Mouse (Mus musculus): ENCODE measurements around the gene Sec14l5.
A peak's percentile ranks its signal among the peaks of the same experiment; 100 is the strongest.

The Sec14l5 gene

DNA sequence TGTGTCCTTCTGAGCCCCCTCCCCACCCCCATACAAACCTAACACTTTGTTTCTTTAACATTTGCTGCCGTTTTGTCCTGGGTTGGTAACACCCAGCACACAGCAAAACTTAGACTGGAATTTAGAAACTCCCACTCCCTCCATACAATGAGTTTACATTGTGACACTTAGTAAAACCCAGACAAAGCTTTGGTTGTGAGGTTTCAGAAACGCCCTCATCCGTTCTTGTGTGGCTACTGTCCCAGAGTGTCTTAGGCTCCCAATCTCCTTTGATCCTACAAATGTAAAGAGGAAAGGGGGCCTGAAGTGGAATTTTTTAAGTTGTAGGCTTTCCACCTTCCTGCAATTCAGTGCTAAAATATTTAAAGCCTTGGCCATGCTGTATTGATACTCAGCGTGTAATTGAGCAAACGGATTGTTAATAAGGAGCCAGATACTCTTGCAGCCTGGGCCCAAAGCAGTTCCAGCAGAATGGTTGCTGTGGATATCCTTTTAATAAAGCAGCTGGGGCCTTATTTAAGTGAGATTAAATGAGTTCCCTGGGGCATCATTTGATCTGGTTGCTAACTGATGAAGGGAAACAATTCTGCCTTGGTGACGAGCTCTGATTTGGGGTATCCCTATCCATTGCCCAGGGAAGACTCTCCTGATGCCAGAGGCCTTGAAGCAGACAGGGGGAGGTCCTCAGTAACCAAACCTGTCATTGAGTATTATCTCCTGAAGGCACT lies 6.6 kb downstream of the Sec14l5 start:
- DNase-seq (ENCODE audit: low spot score in 2 of 2), result no peak

DNA sequence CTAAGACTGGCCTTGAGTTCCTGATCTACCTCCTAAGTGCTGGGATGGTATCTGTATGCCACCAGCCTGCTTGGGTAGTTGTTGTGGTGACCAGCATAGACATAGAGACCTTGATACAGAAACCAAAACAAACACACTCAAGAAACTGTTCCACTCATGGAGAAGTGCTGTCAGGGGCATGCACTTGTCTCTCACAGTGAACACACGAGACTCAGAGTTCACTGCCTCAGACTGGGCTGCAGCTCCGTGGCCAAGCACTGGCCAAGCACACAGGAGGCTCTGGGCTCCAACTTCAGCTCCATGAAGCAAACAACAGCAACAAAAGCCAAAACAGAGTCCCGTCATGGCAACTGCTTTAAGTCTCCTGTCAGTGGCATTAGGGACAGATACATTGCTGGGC lies 8.1 kb downstream of the Sec14l5 start:
- no peak for DNase-seq (ENCODE audit: low spot score in 2 of 2)

DNA sequence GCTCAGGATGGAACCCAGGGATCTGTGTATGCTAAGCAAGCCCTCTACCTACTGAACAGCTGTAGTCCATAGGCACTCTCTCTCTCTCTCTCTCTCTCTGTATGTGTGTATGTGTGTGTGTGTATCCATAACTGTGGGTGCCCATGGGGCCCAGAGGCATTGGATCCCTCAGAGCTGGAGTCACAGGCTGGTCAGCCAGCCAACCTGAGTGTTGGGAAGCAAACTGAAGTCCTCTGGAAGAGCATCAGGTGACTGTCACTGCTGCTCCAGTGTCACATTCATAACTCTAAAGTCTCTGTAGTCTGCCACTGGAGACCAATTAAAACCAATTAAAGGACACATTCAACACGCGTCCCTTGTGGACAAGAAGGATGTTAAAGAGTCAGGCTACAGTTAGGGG lies 9.6 kb downstream of the Sec14l5 start:
- no peak for DNase-seq (ENCODE audit: low spot score in 2 of 2)

DNA sequence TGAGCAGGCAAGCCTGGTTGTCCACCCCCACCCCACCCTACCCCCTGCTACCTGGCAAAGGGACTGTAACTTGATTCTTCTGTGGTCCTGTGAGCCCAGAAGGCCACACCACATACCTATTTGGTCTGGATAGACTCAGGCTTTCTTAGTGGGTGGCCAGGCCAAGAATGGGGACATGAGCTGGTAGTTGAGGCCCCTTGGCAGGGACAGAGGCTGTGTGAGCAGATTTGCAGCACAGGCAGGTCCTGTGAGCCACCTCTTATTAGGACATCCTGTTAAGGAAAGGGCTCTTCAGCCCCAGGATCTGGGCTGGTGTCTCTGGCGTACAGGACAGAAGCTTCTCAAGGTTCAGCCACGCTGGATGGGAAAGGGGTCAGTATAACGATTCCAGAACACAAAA lies 10.2 kb downstream of the Sec14l5 start:
- no peak for DNase-seq (ENCODE audit: low spot score in 2 of 2)

DNA sequence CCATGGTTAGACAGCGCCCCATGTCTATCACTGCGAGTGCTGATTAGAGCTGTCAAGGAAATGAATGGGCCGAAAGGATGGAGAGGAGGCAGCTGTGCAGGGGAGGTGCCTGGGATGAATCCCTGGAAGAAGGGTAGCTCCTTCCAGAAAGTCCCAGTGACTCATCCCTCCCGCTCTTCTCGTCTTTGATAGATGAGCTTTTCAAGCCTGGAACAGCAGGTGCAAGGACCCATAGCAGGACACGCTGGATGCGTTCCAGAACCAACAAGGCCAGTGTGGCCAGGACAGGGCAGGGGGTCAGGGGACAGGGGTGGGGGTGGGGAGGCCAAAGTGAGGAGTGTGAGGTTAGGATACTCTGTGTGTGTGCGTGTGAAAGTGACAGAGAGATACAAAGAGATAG lies 12.3 kb downstream of the Sec14l5 start:
- DNase-seq (ENCODE audit: low spot score in 2 of 2), result no peak

DNA sequence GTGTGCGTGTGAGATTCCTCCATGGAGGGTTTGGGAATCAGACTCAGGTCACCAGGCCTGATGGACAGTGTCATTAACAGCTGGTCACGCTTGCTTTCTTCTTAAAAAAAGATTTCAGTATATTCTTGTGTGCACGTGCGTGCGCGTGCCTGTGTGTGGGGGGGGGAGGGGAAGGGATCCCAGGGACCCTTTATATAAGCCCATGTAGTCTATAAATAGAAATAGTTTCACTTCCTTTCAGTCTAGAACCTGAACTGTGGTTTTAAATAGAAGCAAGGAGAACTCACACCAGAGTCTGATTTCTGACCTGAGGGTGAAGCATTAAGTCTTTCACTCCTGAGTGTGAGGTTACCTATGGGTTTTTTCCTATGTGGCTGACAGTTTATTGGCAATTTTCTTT lies 17.4 kb downstream of the Sec14l5 start:
- no peak for DNase-seq (ENCODE audit: low spot score in 2 of 2)

DNA sequence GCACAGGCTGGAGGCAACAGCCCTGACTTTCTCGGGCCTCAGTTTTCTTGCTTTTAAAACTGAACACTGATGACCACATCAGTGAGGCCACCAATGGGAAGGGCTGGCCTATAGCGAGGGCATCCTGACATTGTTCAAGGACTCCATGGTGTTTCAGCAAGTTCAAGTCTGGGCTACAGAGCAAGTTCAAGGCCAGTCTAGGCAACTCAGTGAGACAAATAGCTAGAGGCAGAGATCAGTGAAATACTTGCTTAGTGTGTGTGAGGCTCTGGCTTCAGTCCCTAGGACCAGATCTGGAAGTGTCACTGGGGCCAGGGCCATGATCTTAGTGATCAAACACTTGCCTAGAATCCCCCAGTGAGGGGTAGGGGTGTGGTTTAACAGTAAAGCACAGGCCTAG lies 21.1 kb downstream of the Sec14l5 start:
- no peak for DNase-seq (ENCODE audit: low spot score in 2 of 2)

DNA sequence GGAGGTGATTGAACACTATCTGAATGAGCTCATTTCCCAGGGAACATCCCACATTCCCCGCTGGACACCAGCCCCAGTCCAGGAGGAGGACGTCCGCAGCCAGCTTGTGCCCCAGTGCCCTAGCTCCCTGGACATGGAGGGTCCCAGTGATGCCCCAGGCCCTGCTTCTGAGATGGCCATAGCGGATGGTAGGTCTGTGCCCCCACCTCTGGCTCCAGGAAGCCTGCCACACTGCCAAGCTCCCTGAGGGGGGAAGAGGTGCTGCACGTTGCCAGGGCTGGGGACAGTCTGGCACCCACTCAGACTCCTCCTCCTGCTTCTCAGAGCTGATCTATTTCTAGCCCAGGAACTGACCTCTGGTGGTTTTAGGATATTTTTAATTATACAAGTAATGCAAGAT lies 21.9 kb downstream of the Sec14l5 start:
- no peak for DNase-seq (ENCODE audit: low spot score in 2 of 2)

DNA sequence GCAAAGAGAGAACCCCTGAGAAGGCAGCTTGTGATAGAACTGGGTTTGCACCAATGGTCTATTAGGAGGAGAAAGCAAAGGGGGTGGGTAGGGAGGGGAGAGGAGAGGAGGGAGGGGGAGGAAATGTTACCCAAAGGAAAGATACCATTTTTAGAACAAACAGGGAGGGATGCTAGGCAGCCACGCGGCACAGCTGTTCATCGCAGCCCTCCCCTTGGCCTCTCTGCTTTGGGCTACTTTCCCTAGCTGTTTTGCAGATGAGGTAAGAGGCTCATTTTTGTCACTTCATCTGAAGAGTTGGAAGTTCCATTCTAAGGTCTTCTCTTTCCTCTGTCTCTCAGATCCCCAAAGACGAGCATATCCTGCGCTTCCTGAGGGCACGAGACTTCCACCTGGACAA lies 25.7 kb downstream of the Sec14l5 start:
- no peak for DNase-seq (ENCODE audit: low spot score in 2 of 2)

DNA sequence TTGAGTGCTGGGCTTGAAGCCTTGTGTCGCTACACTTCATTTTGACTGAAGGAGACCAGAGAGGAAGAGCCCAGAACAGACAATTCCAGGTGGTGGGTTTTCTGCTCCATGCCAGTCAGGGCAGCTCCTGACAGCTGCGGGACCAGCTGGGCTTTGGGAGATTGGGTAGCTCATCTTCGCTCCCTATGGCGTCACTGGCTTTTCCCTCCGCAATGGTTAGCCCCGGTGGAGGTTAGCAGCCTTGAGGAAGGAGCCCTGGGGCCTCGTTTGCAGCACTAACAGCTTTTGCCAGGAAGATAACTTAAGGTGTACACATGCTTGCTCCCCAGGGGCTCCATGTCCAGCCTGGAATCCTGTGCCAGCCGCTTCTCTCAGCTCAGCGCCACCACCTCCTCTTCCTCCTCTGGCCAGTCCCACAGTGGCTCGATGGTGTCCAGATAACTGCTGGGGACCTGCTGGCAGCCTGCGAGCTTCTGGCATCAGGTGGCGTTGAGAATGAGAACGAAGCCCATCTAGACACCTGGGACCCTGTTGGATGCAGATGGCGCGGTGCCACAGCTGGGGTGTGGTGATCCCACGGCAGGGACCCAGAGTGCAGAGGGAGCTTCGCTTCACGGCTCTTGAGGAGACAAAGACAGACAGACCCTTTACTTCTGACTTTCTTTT lies 36.5 kb downstream of the Sec14l5 start:
- no peak for DNase-seq (ENCODE audit: low spot score in 2 of 2)

DNA sequence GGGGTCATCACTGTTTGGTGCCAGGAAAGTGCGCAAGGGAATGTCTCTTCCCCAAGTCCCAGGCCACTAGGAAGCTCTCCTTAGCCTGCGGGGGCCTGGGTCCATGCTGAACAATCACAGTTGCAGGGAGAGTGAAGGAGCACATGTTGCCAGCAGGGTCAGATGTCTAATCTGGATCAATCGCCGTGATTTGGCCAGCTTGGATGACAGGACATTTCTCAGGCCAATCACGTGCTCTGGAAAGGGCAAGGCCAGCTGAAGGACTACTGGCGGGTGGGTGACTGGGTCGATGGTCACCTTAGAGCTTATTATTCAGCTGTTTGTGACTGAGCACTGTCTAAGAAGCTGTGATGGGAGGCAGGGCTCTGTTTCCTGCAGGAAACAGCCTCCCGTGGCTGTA lies 37.2 kb downstream of the Sec14l5 start:
- no peak for DNase-seq (ENCODE audit: low spot score in 2 of 2)

DNA sequence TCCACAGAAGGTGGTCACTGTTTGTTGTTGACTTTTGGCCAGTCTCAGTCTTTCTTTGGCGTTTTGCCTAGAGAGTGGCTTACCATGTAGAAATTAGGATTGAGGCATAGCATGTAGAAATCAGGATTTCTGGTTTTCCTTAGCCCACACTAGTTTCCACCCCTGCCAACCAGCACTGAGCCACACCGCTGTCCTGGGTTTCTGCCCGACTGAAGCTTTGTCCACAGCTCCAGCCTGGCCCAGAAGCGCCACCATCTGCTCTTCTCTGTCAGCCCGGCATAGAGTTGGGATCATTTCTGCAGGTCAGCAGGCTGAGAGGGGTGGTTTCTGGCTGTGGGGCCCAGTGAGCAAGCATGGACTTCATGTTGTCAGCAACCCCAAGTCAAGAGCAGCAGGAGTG lies 38.0 kb downstream of the Sec14l5 start:
- no peak for DNase-seq (ENCODE audit: low spot score in 2 of 2)

DNA sequence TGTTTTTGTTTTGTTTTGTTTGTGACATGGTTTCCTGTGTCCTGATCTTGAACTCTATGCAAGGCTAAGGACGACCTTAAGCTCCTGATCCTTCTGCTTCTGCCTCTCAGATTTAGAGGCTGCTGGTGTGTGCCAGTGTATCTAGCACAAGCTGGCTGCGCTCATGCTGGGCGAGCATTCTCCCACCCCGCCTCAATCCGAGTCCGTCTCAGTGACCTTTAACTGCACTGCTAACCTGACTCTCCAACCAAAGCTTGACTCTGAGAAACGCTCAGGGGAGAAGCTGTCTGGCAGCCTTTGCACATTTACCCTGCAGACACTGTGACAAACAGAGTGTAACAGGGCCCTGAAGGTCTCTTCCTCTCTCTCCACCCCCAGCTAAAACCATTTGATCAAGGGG lies 38.8 kb downstream of the Sec14l5 start:
- no peak for DNase-seq (ENCODE audit: low spot score in 2 of 2)

DNA sequence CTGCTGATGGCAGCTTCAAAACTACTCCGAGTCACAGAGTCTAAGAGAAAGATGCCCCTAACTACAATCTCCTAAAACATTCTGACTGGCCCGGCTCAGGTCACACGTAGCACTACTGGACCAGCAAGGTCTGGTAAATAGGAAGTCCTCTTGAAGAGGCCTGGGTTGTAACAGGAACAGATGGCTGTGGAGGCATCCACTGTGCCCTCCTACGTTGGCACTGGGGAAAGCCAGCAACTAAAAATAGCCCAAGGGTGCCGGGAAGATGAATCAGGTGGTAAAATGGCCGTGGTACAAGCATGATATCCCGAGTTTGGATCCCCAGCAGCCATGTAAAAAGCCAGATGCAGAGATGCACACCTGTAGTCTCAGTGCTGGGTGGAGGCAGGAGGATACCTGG lies 39.3 kb downstream of the Sec14l5 start:
- no peak for DNase-seq (ENCODE audit: low spot score in 2 of 2)

DNA sequence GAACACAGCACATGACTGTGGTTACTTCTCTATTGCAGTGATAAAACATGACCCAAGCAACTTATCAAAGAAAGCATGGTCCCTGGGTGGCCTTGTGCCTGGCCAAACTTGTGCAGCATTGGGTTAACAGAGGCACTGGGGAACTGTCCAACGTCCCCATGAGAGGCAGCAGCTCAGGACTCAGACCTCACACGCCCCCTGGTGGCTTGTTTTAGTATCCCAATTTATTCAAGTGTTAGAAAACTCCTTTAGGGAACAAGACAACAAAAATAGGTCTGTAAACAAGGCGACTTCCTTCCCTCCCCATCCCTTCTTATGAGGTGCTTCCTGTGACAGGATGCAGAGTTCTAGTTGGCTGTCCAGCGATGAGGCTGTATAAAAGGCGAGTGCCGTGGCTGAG lies 48.2 kb downstream of the Sec14l5 start:
- DNase-seq (ENCODE audit: low spot score in 2 of 2), result peak in 1 of 2 experiments; percentile 50

DNA sequence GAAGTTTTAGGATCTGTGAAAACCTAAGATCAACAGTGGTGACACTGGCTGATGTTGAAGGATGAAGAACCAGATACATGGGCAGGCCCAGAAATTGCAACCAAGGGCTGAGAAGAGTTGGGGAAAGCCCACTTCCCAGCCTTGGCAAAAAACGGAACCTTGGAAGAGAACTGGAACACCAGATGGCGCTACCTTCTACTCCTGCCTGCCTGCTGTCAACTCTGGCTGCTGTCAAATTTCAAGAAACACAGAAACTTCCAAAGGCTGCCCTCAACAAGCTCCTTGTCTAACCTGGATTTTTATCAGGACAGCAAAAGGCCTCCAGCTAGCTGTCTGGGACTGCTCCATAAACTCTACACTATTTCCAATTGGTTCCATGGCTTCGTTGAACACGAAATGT lies 55.8 kb downstream of the Sec14l5 start:
- DNase-seq (ENCODE audit: low spot score in 2 of 2), result peak; percentile 10 to 41

DNA sequence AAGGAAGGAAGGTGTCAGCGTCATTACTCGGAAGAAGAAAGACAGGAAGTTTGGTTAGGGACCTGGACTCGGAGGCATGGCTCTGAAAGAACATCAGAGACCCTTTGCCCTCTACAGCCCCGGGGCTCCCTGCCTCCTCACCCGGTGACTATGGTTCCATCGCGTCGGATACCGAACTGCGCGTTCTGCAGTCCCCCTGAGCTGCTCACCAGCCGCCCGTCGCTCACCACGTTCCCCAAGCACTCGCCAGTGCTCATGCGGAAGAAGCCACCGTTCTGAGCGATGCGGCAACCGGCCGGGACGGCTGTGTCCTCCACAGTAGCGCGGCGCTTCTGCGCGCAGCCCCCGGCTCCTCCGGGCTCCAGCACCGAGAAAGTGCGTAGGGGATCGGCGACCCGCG lies 56.3 kb downstream of the Sec14l5 start:
- DNase-seq (ENCODE audit: low spot score in 2 of 2), result peak; percentile 20

DNA sequence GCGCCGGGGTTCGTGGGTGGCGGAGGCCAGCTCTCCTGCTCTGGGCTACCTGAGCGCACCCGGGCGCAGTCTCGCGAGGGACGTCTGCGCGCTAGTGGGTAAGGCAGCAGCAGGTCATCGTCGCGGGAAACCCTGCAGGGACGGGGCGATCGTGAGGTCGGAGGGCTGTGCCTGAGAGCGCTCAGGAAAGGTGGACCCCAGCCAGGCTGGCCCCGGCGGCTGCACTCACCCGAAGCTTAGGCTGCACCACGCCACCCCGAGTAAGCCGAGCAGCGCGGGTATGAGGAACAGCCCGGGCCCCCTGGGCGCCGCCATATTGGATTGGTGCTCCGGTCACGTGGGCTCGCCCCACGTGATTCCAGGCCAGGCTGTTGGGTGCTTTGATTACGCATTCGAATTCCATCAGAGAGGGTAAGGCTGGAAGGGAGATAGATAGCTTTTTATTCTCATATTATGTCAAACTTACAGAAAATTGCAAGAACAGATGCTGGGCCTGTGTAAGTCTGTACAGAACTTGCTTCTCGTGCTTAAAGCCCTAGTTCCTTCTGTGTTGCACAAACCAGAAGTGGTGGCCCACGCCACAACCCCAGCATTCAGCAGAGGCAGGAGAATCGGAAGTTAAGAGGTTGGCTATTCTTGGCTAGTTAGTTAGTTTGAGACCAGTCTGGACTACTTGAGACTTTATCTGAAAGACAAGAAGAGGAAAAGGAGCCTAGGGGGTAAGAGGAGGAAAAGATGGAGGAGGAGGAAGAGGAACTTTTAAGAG lies 56.9 kb downstream of the Sec14l5 start, which contains the start of gene Nagpa:
Gene Nagpa (minus strand): TSS at position 345 of the 766 bp plus-strand sequence.
- DNase-seq (ENCODE audit: low spot score in 2 of 2), result peak; percentile 58 to 70

DNA sequence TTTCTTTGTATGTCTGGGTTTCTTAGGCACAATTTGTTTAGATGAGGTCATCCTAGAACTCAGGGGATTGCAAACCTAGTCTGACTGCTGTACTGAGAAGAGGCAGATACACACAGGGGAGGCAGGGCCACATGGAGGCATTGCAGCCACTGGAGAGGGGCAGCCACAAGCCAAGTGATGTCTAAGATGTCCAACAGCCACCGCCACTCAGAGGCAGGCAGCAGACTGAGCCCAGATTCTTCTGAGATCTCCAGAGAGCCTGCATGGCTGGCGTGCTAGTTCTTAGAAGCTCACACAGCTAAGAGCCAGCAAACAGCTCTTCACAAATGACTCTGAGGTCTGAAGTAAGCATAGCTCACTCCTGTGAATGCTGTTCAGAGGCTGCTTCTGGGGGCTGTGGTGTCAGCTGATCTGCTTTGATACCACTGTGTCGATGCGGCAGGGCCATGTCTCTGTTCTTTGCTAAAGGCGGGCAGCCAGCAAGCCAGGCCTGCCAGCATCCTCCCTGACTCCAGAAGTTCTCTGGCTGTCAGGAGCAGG lies 58.6 kb downstream of the Sec14l5 start:
- no peak for DNase-seq (ENCODE audit: low spot score in 2 of 2)

DNA sequence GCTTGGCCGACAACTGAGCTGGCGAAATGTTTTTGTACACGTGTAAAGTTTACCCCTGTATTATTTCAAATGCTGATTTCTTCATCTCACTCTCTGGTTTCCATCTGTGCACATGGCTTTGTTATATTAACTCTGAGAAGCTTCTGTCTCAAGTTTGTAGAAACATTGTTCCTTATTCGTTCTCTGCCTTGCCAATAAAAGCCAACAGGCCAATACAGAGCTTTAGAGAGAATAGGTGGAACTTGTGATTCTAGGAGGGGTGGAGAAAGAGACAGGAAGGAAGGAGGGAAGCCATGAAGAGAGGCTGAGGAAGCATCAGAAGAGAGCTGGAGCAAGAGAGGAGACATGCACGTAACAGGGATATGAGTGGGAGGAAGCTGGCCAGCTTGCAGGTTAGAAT lies 59.1 kb downstream of the Sec14l5 start:
- no peak for DNase-seq (ENCODE audit: low spot score in 2 of 2)

DNA sequence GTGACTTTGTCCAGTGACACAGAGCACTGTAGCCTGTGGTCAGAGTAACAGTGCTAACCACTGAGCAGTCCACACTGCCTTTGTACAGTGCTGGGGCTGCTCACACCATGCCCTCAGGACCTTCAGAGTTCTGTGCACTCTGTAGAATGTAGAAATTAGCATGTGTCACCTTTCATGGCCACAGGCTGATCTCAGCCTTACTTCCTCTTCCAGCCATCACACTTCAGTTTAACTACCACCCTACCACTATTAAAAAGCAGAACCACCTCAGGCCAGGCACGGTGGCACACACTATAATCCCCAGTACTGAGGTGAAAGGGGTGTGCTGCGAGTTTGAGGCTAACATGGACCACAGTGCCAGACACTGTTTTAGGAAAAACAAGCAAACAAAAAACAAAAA lies 63.5 kb downstream of the Sec14l5 start:
- DNase-seq (ENCODE audit: low spot score in 2 of 2), result no peak

DNA sequence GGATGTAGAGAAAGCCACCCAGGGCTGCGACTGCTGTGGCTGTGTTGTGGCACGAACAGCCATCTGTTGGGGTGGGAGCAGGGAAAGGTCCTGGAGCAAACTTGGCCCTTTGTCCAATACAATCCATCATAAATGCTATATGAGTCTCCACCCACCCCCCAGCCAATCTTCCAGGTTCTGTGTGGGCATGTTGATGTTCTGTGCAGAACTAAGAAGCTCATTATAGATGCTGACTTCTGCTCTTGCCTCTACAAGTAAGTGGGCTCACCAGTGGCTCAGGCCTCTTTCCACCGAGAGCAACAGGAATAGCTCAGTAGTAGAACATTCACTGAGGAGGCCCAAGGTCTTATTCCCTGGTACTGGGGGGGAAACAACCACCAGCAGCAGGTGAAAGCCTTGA lies 65.2 kb downstream of the Sec14l5 start:
- no peak for DNase-seq (ENCODE audit: low spot score in 2 of 2)

DNA sequence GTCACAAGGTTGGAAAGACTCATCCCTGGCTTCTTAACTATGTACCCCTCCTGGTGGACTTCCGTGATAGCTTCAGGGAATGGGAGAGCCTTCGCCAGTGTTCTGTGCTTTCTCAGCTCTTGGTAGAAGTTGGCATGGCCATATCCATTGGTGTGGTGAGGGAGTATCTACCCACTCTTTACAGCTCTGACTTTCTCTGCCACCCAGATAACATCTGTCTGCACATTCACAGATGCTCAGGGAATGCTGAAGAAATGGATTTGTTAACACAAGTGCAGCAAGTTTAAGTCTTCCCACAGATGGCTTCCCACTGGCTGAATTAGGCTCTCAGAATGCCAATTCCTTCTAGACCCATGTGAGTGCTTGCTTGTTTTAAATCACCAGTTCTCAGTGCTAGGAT lies 67.2 kb downstream of the Sec14l5 start:
- DNase-seq (ENCODE audit: low spot score in 2 of 2), result no peak

Measured in thymus, postnatal 10 days (tissue).